Mouse (Mus musculus): ENCODE results near the gene Kif1c. TPM values are rescaled to one million over a fixed set of nuclear protein-coding genes. Genes with fewer than 3 reads are reported as not detected.
A peak's percentile ranks its signal among the peaks of the same experiment; 100 is the strongest.

Gene Kif1c
- polyA plus RNA-seq, 1 experiment from 2014 or later: 5.4 TPM

- DNase-seq (ENCODE audit: low spot score) (peak; percentile 67), ATAC-seq (ENCODE audit: insufficient read depth, low FRiP score, low TSS enrichment) (peak; percentile 68; the same call in 1 of the 2 replicates)
- Histone ChIP-seq H3K9me3 (ENCODE audit: control insufficient read depth, low read length) (no peaks in the 10 kb centered on the region), H3K27ac (ENCODE audit: low read depth, low read length) (no peak overlapping the region), H3K9ac (ENCODE audit: low read length) (no peak overlapping the region), H3K4me1 (ENCODE audit: control insufficient read depth, insufficient read depth, low read length) (peaks cover 6% of the 10 kb centered on the region), H3K27me3 (ENCODE audit: control insufficient read depth, insufficient read depth, low read length) (no peaks in the 10 kb centered on the region), H3K4me2 (ENCODE audit: low read depth) (no peak overlapping the region), H3K4me3 (ENCODE audit: low read depth, low read length) (no peak overlapping the region), H3K36me3 (ENCODE audit: control insufficient read depth, insufficient read depth, low read length) (no peaks in the 10 kb centered on the region; the same call in 1 of the 2 replicates)
- 15% methylated on average over 11 of the region's 11 CpGs for WGBS
These were observed 18.3 kb upstream of the Kif1c start for GRCm38 (mm10) chr11:70681897-70682581.

DNA sequence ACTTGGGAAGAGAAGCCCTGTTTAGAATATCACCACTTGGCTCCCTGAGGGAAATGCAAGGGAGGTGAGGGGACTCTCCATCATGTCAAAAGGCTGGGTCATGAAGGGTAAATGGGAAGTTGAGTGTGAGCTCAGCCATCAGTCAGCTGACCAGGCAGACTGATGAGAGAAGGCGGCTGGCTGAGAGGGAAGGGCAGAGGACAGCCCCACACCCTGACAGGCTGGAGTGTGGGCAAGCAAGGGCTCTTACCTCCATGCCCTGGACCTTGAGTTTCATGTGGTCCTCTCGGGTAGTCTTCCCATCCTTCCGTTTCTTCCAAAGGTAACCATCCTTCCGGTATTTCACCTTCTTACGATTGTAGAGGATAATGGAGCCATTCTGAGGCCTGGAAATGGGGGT lies 16.7 kb upstream of the Kif1c start:
- no peaks in the 10 kb centered on the region; the same call in 1 of the 2 replicates for H3K36me3 ChIP-seq (ENCODE audit: control insufficient read depth, insufficient read depth, low read length)
- H3K4me1 ChIP-seq (ENCODE audit: control insufficient read depth, insufficient read depth, low read length): peaks cover 13% of the 10 kb centered on the region

DNA sequence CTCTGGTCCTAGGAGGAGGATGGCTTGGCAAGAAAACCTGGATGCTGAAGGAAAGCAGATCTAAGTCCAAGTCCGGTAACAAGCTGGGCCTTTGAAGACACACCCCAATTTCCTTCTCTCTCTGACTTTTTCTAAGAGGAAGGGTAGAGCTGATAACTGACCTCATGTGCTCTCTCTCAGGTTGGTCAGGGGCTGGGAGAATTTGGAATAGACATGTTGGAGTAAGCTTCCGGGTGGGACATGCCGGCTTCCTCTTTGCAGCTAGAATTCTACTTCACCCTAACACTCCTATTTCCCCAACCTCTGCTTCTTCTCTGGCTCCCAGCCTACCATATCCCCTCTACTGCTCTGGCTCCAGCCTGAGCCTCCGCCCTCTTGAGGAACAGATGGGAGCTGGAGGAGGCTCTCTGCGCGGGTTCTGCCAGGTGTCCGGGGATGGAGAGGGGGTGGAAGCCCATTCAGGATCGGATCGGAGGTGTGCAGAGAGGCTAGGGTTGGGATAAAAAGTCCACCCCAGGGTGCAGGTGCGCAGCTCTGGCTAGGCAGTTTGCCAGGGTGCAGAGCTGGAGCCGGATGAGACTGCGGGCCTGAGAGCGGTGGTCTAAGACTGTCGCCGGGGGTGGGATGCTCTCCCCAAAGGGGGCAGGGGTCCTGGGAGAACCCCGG lies 13.3 kb upstream of the Kif1c start:
- Histone ChIP-seq H3K4me2 (ENCODE audit: low read depth) (peak overlapping the region; percentile 87), H3K9ac (ENCODE audit: low read length) (peak overlapping the region; percentile 70), H3K27me3 (ENCODE audit: control insufficient read depth, insufficient read depth, low read length) (no peaks in the 10 kb centered on the region), H3K9me3 (ENCODE audit: control insufficient read depth, low read length) (no peaks in the 10 kb centered on the region), H3K27ac (ENCODE audit: low read depth, low read length) (peak overlapping the region; percentile 46), H3K36me3 (ENCODE audit: control insufficient read depth, insufficient read depth, low read length) (no peaks in the 10 kb centered on the region), H3K4me1 (ENCODE audit: control insufficient read depth, insufficient read depth, low read length) (peaks cover 15% of the 10 kb centered on the region), H3K4me3 (ENCODE audit: low read depth, low read length) (peak overlapping the region; percentile 85)
- peak; percentile 36; the same call in 1 of the 2 replicates for ATAC-seq (ENCODE audit: insufficient read depth, low FRiP score, low TSS enrichment)
- peak; percentile 45 for DNase-seq (ENCODE audit: low spot score)
- WGBS: 2% methylated on average over 16 of the region's 16 CpGs

More for the DNA sequence above, 16.7 kb upstream of the Kif1c start:
- DNase-seq (ENCODE audit: low spot score): no peak
- WGBS: 88% methylated on average over 5 of the region's 5 CpGs
- Histone ChIP-seq H3K4me2 (ENCODE audit: low read depth) (no peak overlapping the region), H3K9ac (ENCODE audit: low read length) (no peak overlapping the region), H3K4me3 (ENCODE audit: low read depth, low read length) (no peak overlapping the region), H3K27me3 (ENCODE audit: control insufficient read depth, insufficient read depth, low read length) (no peaks in the 10 kb centered on the region), H3K27ac (ENCODE audit: low read depth, low read length) (no peak overlapping the region), H3K9me3 (ENCODE audit: control insufficient read depth, low read length) (no peaks in the 10 kb centered on the region)
- ATAC-seq (ENCODE audit: insufficient read depth, low FRiP score, low TSS enrichment): no peak

DNA sequence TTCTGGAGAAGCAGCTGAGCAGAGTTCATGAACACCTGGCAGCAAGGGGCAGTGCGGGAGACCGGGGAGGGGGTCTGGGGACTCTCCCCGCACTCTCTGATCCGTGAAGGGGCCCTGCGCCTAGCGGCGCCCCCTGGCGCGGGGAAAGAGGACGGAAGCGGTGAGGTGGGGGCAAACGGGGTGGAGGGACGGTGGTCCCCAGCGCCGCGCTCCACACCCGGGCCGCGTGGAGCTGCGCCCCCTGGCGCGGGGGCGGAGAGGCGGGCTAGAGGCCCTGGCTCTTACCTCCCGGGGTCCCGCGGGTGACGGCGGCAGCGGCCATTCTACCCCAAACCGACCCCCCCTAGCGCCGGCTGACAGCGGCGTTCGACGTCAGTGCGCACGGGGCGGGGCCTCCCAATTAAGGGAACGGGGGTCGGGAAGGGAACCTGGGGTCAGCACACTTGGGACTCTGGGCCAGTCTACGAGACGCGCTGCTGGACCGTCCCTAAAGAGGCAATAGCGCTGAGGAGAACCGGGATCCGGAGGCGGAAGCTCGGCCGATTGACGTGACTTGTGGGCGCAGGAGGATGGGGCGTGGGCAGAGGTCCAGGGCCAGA lies 12.6 kb upstream of the Kif1c start, which contains the start of gene Camta2:
Camta2 (minus strand) TSS at position 505 of the 599 bp plus-strand sequence.
- Histone ChIP-seq H3K27me3 (ENCODE audit: control insufficient read depth, insufficient read depth, low read length) (no peaks in the 10 kb centered on the region), H3K36me3 (ENCODE audit: control insufficient read depth, insufficient read depth, low read length) (no peaks in the 10 kb centered on the region), H3K4me2 (ENCODE audit: low read depth) (peak within 1 kb of the TSS; percentile 87), H3K27ac (ENCODE audit: low read depth, low read length) (peak within 1 kb of the TSS; percentile 46), H3K9me3 (ENCODE audit: control insufficient read depth, low read length) (no peaks in the 10 kb centered on the region), H3K4me3 (ENCODE audit: low read depth, low read length) (peak within 1 kb of the TSS; percentile 85), H3K9ac (ENCODE audit: low read length) (peak within 1 kb of the TSS; percentile 70), H3K4me1 (ENCODE audit: control insufficient read depth, insufficient read depth, low read length) (peaks cover 12% of the 10 kb centered on the region)
- ATAC-seq (ENCODE audit: insufficient read depth, low FRiP score, low TSS enrichment): peak; percentile 77
- DNase-seq (ENCODE audit: low spot score): peak; percentile 88
- WGBS: 0% methylated on average over 55 of the region's 55 CpGs

- H3K36me3 ChIP-seq (ENCODE audit: control insufficient read depth, insufficient read depth, low read length): no peaks in the 10 kb centered on the region
- H3K9ac ChIP-seq (ENCODE audit: low read length): peak overlapping the region; percentile 70
- WGBS: 10% methylated on average over 8 of the region's 8 CpGs
These were observed 12.0 kb upstream of the Kif1c start for GRCm38 (mm10) chr11:70688372-70688771.

GRCm38 (mm10) chr11:70689578-70689977 lies 10.8 kb upstream of the Kif1c start:
- H3K4me3 ChIP-seq (ENCODE audit: low read depth, low read length): no peak overlapping the region
- DNase-seq (ENCODE audit: low spot score) (no peak), ATAC-seq (ENCODE audit: insufficient read depth, low FRiP score, low TSS enrichment) (no peak)
- H3K36me3 ChIP-seq (ENCODE audit: control insufficient read depth, insufficient read depth, low read length): no peaks in the 10 kb centered on the region
- 66% methylated on average over 4 of the region's 4 CpGs for WGBS
- no peaks in the 10 kb centered on the region for H3K27me3 ChIP-seq (ENCODE audit: control insufficient read depth, insufficient read depth, low read length)
- no peaks in the 10 kb centered on the region for H3K9me3 ChIP-seq (ENCODE audit: control insufficient read depth, low read length)
- no peak overlapping the region for H3K4me2 ChIP-seq (ENCODE audit: low read depth)
- H3K9ac ChIP-seq (ENCODE audit: low read length): no peak overlapping the region
- H3K4me1 ChIP-seq (ENCODE audit: control insufficient read depth, insufficient read depth, low read length): peaks cover 12% of the 10 kb centered on the region
- H3K27ac ChIP-seq (ENCODE audit: low read depth, low read length): no peak overlapping the region

More at GRCm38 (mm10) chr11:70688372-70688771, 12.0 kb upstream of the Kif1c start:
- H3K4me2 ChIP-seq (ENCODE audit: low read depth): peak overlapping the region; percentile 87
- peaks cover 12% of the 10 kb centered on the region for H3K4me1 ChIP-seq (ENCODE audit: control insufficient read depth, insufficient read depth, low read length)
- peak overlapping the region; percentile 85 for H3K4me3 ChIP-seq (ENCODE audit: low read depth, low read length)
- H3K27ac ChIP-seq (ENCODE audit: low read depth, low read length): no peak overlapping the region
- no peaks in the 10 kb centered on the region for H3K27me3 ChIP-seq (ENCODE audit: control insufficient read depth, insufficient read depth, low read length)
- H3K9me3 ChIP-seq (ENCODE audit: control insufficient read depth, low read length): no peaks in the 10 kb centered on the region
- no peak for ATAC-seq (ENCODE audit: insufficient read depth, low FRiP score, low TSS enrichment)
- DNase-seq (ENCODE audit: low spot score): no peak

- H3K9me3 ChIP-seq (ENCODE audit: control insufficient read depth, low read length): no peaks in the 10 kb centered on the region
- H3K9ac ChIP-seq (ENCODE audit: low read length): no peak overlapping the region
- DNase-seq (ENCODE audit: low spot score) (no peak), ATAC-seq (ENCODE audit: insufficient read depth, low FRiP score, low TSS enrichment) (no peak)
- H3K4me2 ChIP-seq (ENCODE audit: low read depth): no peak overlapping the region
- WGBS: 74% methylated on average over 3 of the region's 3 CpGs
- no peaks in the 10 kb centered on the region for H3K27me3 ChIP-seq (ENCODE audit: control insufficient read depth, insufficient read depth, low read length)
- no peak overlapping the region for H3K4me3 ChIP-seq (ENCODE audit: low read depth, low read length)
- peaks cover 4% of the 10 kb centered on the region for H3K4me1 ChIP-seq (ENCODE audit: control insufficient read depth, insufficient read depth, low read length)
- H3K27ac ChIP-seq (ENCODE audit: low read depth, low read length): no peak overlapping the region
- no peaks in the 10 kb centered on the region for H3K36me3 ChIP-seq (ENCODE audit: control insufficient read depth, insufficient read depth, low read length)
These were observed 6.8 kb upstream of the Kif1c start for GRCm38 (mm10) chr11:70693504-70693903.

- 80% methylated on average over 3 of the region's 3 CpGs for WGBS
- no peak for ATAC-seq (ENCODE audit: insufficient read depth, low FRiP score, low TSS enrichment)
These were observed 3.0 kb upstream of the Kif1c start for GRCm38 (mm10) chr11:70697376-70697775.

More at GRCm38 (mm10) chr11:70697376-70697775, 3.0 kb upstream of the Kif1c start:
- no peak for DNase-seq (ENCODE audit: low spot score)
- H3K4me3 ChIP-seq (ENCODE audit: low read depth, low read length): no peak overlapping the region
- no peaks in the 10 kb centered on the region for H3K36me3 ChIP-seq (ENCODE audit: control insufficient read depth, insufficient read depth, low read length)
- no peak overlapping the region for H3K4me2 ChIP-seq (ENCODE audit: low read depth)
- no peak overlapping the region for H3K27ac ChIP-seq (ENCODE audit: low read depth, low read length)
- H3K27me3 ChIP-seq (ENCODE audit: control insufficient read depth, insufficient read depth, low read length): no peaks in the 10 kb centered on the region
- no peaks in the 10 kb centered on the region for H3K9me3 ChIP-seq (ENCODE audit: control insufficient read depth, low read length)
- no peak overlapping the region for H3K9ac ChIP-seq (ENCODE audit: low read length)
- H3K4me1 ChIP-seq (ENCODE audit: control insufficient read depth, insufficient read depth, low read length): peaks cover 13% of the 10 kb centered on the region

All from neural tube, embryonic 11.5 days (tissue).